Mouse (Mus musculus) embryo, embryonic 11.5 days (tissue): ENCODE data around the gene Abtb2.

Source experiments
- DNase-seq: peaks from one replicate; pipeline ENCODE4 v3.0.0-alpha.2; 2012; ENCODE audit warnings: low read depth, low spot score

The Abtb2 gene

DNA sequence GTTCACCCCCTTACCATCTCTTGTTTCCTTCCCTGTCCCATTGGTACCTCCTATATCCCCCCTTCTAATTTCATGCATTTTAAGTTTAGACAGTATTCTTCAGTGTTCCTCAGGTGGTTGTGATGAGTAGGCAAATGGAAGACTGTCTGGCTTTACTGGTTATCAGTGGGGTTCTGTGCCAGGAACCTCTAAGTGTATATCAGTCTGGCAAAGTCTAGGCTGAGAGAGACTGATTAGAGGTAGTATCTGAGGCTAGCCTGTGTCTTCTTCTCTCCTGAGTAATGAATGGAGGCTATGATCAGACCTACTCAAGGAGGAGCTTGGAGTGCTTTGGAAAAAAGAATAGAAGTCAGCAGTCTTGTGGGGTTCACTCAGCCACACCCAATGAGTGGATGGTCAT, 18.0 kb downstream of the Abtb2 start:
- no peak for DNase-seq

DNA sequence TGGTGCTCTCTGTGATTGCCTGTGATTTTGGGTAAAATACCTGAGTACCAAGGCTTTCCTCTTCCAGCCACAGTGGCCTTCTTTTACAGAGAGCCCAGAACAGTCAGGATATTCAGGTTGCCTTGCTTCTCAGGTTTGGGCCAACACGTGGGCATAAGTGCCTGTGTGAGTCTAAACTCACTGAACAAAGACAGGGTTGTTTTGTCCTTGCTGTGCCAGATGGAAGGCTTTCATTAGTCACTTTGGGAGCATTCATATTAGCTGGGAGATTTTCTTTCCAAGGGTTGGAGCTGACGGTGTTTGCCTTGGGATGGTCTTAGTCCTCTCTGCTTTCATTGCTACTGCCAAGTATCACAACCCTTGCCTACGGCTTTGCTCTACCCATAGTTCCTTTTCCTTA, 20.3 kb downstream of the Abtb2 start:
- DNase-seq: no peak

DNA sequence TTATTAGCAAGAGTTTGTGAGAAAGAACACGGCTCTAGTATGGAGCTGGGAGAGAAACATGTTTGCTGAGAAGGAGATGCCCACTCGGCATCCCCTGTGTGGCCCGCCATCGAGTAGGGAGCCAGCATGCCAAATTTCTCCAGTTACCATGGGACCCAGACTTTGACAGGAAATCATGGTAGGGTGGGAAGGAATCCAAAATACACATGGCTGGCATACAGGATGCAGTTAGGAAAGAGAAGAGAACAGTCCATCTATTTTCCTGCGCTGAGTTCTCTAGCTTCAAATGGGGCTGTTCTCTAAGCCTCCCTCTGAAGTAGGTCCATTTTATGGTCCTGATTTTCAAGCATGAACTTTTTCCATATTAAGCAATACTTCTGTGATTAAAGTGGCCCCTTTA, 22.7 kb downstream of the Abtb2 start:
- no peak for DNase-seq

DNA sequence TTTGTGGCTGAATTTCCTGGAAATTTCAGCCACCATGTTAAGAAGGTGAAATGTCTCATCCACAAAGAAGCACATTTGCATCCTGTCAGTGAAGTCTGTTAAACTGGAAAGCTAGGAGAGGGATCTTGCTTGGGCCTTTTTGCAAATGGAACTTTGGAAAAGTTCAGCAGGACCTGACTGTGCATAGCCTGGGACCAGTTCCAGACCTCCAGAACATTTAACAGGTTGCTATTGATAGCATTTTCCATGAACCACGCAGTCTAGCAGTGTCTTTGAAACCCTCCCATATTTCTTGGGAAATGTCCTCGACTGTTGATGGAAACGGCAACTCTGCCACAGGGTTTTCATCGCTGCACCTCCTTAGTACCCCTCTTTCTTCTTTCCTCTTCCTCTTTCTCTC, 23.3 kb downstream of the Abtb2 start:
- DNase-seq: no peak

DNA sequence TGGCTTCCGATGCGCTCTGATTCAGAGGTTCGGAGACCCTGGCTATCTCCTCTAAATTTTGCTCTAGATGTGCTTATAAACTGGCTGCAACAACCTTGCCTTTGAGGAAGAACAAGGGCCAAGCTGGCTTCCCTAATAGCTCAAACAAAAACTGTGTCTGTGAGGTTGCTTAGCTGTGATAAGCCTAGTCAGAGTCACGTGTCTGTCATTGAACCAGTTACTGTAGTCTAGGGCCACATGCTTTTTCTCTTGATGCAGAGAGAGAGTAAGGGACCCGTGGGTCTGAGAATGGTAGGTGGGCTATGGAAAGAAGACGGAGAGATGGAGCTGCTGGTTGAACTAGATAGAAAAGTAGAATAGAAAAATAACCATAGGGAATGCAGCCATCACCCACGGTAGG, 24.5 kb downstream of the Abtb2 start:
- DNase-seq: no peak

DNA sequence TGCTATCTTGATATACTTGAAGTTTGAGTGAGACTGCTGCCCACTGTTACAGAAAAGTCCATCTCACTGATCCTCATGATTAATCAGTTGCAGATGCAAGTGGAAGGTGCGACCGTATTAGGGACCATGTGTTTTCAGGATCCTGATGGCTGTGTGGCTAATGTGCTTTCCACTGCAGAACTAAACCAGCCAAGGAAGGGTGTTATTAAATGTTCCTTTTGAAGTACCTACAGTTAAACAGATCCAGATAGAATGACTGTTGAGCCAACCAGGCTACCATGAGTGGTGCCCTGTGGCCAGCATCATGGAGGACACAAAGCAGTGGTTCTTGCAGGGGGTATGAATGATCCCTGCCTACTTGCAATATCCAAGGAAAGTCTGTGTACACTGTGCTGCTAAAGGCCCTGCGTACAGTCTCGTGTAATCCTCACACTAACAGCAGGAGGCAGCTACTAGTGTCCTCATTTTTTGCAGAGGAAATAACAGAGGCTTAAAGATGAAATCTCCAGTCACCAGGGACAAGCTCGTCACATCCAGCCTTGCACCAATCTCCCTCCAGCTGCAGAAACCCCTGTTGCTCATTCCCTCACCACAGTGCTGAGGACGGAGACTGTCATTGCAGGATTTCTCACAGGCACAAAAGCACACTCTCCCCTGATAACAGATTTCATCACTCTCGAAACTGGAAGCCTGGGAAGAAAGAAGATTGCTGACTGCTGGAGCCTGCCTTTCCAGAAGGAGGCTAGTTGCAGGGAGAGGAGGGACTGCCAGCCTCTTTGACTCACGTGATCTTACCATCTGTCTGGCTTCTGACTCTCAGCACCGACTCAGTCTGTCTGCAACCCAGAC, 25.9 kb downstream of the Abtb2 start:
- DNase-seq: no peak

DNA sequence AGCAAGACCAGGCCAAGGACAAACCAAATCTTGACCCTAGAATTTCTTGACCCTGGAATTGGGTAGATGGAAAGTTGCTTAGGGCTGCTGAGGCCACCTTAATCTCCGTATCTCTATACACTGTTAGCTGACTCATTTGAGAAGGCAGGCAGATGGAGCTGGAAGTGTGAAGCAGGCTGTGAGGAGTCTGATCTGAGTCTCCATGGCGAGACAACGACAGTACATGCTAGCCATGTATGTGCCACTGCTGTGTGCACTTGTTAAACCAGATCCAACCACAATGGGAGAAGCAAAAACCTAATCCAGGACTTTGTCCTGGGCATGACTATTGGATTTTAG, 26.4 kb downstream of the Abtb2 start:
- no peak for DNase-seq

DNA sequence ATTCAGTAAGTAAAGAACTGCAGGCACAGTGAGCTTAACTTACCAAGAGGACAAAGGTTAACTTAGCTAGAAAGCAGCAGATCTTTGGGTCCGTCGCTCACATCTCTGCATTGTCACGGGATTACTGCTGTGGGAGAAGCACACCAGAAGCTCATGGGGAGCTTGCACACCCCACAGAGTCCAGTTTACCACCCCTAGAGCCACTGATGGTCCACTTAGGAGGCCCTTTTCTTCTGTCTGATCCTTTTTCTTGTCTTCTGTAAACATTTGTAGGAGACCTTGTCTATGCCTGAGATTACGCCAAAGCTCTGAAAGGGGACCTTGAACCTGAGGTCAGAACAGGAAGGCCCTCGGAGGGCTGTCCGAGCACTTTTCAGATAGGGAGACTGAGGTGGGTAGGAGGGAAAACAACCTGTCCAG, 28.5 kb downstream of the Abtb2 start:
- no peak for DNase-seq

DNA sequence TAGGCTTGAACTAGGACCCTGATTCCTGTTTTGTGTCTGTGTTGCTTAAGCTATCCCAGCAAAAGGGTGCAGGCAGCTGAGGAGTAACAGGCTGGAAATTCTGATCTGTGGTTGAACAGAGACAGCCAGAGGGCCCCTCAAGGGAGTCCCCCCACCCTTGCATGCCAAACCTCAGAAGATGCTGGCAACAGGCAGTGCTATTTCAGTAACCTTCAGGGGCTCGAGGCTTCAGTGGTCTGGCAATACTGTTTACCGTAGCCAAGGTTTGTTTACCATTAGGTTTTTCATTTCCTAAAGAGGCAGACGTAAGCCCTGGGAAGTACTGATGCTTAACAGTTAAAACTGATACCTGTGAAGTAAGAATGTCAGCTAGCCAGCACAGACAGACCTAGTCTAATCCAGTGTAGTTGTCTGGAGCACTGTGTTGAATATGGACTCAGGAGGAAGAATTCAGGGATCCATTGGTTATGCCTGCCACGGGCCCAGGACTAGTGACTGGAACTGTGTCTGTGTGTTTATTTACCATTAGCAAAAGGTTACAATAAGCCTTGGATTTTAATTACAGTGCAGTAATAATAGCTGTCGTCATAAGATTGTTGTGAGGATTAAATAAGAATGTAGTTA, 29.0 kb downstream of the Abtb2 start:
- DNase-seq: no peak

DNA sequence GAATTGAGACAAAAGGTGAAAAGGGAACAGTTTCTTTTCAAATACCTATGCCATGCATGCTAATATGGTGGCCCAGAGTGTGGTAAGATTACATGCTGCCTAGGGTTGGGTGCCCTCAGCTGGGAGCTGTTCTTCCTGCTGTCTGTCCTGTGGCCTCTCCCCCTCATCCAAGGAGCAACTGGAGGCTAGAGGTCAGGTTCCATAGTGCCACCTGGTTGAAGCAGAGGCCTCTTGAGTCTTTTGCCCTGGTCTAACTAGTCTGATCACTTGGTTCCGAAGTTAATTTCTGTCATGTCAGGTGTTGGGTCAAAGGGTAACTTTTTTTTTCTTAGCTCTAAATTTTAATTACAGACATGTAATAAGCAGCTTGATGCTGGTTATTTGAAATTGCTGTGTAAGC, 33.2 kb downstream of the Abtb2 start:
- no peak for DNase-seq

DNA sequence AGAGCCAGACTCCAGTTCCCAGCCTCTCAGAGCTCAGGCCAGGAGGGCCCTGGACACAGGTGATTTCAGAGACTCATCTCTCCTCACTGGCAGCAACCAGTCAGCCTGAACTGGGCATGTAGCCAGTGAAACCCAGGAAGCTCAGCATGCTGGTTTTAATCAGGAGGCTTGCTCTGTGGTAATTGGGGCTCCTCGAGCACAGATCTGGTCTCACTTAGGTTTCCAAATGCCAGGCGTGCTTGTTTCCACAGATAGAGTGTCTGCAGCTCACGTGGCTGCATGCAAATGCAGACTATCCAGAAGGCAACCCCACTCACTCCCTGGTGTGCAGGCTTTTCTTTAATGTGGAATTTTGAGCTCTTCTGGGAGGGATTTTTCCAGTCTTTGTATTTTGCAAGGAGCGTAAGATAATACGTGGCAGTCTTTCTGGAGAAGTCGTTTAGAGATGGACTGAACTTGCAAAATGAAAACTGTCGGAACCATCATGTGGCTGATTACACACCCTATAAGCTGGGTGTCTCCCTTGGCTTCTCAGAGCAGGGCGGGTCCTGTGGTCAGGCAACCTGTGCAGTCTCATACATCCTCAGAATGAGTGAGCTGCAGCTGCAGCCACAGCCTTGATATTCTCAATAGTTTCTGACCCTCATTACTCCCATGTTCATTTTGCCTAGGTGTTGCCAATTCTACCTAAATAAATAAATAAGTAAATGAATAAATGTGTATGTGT, 34.2 kb downstream of the Abtb2 start:
- no peak for DNase-seq

DNA sequence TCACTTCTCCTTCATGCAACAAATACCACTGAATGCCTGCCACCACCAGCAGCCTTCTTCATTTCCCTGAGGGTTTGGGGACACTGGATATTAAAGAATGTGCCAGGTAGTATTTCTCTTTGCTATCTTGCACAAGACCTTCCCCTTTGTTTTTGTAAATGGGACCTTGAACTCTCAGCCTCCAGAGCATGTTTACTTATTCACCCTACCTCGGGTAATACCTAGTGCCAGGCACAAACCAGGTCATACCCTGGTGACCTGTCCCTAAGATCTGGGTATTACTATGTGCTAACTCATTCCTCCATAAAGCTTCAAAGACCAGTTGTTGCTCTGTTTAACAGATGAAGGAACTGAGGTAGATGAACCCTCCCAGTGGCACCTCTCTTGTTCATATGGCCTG, 35.0 kb downstream of the Abtb2 start:
- DNase-seq: no peak

DNA sequence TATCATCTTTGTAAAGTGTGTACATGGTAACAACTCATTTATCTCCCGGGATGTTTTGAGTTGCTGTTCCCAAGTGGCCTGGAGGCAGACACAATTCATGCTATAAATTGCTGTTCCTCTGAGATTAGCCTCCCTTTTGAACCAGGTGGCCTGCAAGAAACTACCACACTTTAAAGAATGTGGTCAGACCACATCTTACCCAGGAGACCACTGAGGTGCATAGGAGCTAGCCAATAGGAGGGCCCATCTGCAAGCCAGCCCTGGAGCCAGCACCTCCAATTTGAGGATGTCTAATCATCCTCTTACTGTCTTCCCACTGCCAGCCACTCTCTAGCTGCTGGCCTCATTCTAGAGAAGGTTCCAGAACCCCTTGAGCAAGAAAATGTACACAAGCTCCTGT, 35.4 kb downstream of the Abtb2 start:
- no peak for DNase-seq

DNA sequence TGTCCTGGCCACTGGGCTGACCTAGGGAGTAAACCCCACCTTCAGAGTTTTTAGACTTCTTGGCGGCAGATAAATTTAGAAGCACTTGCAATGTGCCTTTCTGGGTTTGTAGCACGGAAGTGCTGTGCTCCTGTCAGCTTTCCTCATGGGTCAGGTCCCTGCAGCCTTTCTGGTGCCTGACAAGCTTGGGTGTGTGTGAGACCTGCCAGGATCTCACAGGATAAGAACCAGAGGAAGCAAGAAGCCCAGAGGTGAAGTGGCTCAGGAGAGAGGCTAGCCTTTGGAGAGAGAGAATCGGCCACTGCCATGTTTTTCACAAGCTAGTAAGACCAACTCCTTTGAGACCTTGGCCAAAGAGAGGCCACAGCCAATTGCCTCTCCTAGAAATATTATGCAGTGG, 37.1 kb downstream of the Abtb2 start:
- DNase-seq: no peak

DNA sequence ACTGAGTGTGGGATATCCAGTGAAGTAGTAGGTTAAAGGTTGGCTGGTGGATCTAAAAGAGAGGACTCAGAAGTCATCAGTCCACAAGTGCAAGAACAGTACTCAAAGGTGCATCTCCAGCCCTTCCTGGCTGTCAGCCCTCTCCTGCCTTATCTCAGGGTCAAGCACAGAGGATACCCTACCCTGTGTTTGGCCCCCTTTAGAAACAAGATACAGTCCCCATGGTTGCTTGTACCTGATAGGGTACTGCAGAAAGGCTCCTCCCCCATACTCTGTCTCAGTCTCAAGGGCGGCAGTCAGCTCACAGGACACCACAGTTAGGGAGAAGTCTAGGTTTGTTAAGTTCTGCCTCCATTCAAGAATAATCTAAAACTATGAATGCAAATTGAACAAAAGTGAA, 37.8 kb downstream of the Abtb2 start:
- no peak for DNase-seq

DNA sequence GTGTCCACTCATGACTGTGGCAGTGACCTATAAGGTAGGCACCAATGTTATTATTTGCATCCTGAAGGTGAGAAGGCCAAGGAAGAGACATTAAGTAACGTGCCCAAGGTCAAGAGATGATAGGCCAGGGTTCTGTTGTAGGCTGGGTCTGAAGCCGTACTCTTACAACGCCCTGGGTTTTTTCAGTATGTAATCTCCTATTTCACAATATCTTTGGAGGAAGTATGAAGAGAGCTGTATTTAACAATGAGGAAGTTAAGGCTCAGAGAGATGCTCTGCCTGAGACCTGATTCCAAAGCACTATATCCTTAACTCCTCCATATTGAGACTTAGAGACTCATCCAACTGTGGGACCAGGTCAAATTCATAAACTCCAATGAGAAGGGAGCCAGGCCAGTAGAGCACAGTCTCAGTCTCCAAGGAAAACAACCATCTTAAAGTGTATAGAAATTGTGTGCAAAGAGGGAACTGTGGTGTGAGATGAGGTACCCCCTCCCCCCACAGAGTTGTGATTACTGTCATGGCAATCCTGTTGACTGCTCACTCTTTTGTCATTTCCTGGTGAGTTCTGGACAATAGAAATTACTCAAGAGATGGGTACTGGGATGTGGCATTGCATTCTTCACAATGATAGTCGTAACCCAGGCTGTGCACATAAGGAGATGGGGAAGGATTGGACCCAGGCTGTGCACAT, 39.8 kb downstream of the Abtb2 start:
- no peak for DNase-seq

DNA sequence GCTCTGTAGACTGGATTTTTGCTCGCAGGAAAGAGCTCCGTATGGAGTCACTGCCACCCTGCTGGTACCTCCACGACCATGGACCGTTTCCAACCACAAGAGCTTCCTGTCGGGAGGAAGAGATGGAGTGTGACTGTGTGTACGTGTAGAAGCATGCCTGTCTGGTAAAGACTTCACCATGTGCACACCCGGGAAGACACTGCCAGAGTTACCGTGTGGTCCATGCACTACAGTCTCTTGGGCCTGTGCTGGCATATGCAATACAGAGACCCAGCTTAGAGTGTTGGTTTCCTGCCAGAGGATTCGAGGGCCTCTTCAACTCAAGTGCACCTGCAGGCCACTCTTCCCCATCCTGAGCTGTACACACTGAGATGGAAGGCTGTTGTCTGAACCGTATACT, 41.8 kb downstream of the Abtb2 start:
- no peak for DNase-seq

DNA sequence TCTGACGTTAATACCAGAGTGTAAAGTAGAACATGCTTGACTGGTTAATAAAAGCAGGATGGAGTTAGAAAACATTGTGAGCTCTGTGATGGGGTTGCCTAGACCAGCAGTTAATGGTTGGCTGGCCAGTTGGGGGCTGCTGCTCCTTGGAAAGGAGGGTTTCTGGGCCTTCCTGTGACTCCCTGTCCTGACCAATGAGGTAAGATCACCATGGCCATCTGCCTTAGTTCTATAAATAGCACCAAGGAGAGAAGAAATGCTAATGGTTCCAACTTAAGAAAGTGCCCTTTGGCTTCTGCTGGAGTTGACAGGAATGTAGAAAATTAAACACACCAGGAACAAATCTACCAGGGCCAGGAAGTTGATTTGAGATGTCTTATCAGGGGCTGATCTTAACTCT, 42.8 kb downstream of the Abtb2 start:
- no peak for DNase-seq

DNA sequence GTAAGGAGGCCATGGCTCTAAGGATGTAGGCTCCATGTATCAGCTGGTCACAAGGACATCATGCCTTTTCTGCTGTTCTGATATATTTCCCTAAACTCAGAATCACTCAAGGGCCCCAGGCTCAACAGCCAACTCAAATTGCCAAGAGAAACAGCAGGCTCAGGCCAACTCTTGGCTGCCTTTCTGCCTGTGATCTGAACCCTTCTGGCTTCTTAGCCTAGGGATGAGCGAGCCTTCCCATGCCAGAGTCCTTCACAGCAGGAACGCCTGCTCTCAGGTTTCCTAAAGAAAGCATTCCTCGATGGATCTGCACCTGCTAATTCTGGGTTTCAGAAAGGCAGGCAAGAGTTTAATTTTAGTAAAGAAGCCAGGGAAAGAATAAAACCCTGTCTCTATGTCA, 43.4 kb downstream of the Abtb2 start:
- DNase-seq: no peak

DNA sequence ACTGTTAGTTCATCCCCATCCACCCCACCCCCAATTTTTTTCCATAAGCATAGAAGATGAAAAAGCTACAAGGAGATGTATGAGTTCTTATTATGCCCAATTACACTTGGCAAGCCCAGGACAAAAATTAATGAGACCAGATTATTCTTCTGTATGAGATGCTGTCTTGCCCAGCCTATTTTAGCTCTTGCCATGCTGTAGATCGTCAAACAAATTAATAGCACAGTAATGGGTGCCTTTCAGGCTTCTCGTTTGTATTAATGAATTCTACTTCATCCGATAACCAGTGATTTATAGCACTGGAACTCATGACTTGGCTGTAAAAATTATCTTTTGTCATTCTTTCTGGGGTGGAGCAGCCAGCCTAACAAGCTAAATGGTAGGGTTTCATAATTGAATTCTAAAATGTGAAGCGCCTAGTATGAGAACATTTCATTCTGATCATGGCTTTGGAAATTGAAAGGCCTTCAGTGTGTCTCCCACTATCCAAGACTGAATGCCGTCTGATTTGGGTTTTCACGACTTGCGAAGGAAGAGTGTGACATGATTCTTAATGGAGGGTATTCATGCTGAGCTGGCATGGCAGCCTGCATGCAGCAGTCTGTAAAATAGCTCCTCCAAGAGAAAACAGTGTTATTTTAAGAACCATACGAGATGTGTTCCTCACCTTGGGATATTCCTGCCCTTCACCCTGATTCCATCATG, 44.9 kb downstream of the Abtb2 start:
- no peak for DNase-seq

DNA sequence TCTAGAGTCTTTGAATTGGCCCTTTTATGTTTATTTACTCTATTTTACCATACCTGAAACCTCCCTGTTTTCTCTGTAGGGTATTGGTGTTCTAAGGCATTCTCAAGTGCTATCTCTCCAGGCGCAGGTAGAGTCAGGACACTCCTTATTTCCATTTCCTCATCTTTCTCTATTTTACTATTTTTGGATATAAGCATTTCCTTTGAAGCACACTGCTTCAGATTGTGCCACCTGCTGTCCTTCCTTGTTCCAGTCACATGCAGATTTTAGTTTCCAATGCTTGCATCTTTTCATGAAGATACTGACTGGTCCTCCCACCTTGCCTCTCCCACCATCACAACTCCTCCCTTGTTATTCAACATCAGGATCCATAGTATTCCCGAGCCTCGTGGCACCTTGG, 47.8 kb downstream of the Abtb2 start:
- DNase-seq: no peak

DNA sequence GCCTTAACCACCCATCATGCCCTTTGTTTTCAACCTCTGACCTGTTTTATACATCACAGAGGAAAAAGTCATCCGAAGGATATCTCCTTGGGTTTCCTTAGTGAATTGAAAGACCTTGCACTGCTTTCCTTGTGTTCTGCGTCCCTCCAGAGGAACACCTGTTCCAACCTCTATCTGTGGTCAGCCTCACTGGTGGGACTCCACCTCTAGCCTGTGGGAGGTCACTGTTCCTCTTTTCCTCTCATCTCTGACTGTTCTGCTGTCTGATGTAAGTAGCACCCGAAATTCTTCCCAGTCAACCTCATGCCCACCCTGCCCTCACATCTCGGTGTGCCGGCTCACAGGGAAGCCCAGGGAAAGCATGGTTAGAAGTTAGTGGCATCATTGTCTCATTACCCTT, 48.9 kb downstream of the Abtb2 start:
- DNase-seq: no peak
